Mouse (Mus musculus): ENCODE data around the gene Plcb1. TPM values are rescaled to one million over a fixed set of nuclear protein-coding genes. Genes with fewer than 3 reads are reported as not detected.

Plcb1 gene
- polyA plus RNA-seq, 1 experiment, result 0.11 TPM

DNA sequence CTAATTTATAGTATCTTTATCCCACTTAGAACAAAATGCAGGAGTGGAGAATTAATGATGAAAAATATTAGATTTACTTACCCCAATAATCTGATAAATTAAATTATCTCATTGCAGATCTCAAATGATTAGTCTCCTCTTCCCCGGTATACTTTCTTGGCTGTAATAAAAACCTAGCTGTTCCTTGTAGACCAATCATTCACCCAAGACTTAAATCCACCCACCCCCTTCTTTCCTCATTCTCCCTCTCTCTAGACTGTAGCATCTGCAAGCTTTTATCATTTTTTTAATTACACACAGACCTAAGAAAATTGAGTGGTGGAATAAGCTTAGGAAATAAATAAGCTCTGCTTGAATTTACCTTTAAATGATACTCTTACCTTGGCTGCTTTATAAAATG, 514.6 kb downstream of the Plcb1 start:
- H3K27ac ChIP-seq (ENCODE audit: insufficient read depth, low read depth, low read length), result no peak overlapping the region
- no peaks in the 10 kb centered on the region for H3K4me1 ChIP-seq (ENCODE audit: control insufficient read depth, insufficient read depth, low read length)

GRCm38 (mm10) chr2:135302483-135302882, 516.6 kb downstream of the Plcb1 start:
- no peak overlapping the region for H3K4me3 ChIP-seq (ENCODE audit: insufficient read depth, low read length)
- no peak overlapping the region for H3K27ac ChIP-seq (ENCODE audit: insufficient read depth, low read depth, low read length)
- no peak for TF ChIP-seq CTCF (IDR thresholded peaks at IDR 0.05; ENCODE audit: low read depth, low read length)
- TF ChIP-seq POLR2A (IDR thresholded peaks at IDR 0.05; ENCODE audit: borderline replicate concordance, low read depth, low read length), result no peak
- H3K4me1 ChIP-seq (ENCODE audit: control insufficient read depth, insufficient read depth, low read length), result no peaks in the 10 kb centered on the region

More for the DNA sequence above, 514.6 kb downstream of the Plcb1 start:
- H3K4me3 ChIP-seq (ENCODE audit: insufficient read depth, low read length), result no peak overlapping the region
- TF ChIP-seq POLR2A (IDR thresholded peaks at IDR 0.05; ENCODE audit: borderline replicate concordance, low read depth, low read length) (no peak), CTCF (IDR thresholded peaks at IDR 0.05; ENCODE audit: low read depth, low read length) (no peak)

- H3K27ac ChIP-seq (ENCODE audit: insufficient read depth, low read depth, low read length), result no peak overlapping the region
- H3K4me1 ChIP-seq (ENCODE audit: control insufficient read depth, insufficient read depth, low read length), result no peaks in the 10 kb centered on the region
Measured at GRCm38 (mm10) chr2:135305186-135305585, 519.3 kb downstream of the Plcb1 start.

GRCm38 (mm10) chr2:135305736-135306471, 520.0 kb downstream of the Plcb1 start:
- Histone ChIP-seq H3K4me1 (ENCODE audit: control insufficient read depth, insufficient read depth, low read length) (no peaks in the 10 kb centered on the region), H3K4me3 (ENCODE audit: insufficient read depth, low read length) (no peak overlapping the region), H3K27ac (ENCODE audit: insufficient read depth, low read depth, low read length) (no peak overlapping the region)
- no peak for TF ChIP-seq CTCF (IDR thresholded peaks at IDR 0.05; ENCODE audit: low read depth, low read length)
- no peak for TF ChIP-seq POLR2A (IDR thresholded peaks at IDR 0.05; ENCODE audit: borderline replicate concordance, low read depth, low read length)

More at GRCm38 (mm10) chr2:135305186-135305585, 519.3 kb downstream of the Plcb1 start:
- no peak overlapping the region for H3K4me3 ChIP-seq (ENCODE audit: insufficient read depth, low read length)
- no peak for TF ChIP-seq CTCF (IDR thresholded peaks at IDR 0.05; ENCODE audit: low read depth, low read length)
- no peak for TF ChIP-seq POLR2A (IDR thresholded peaks at IDR 0.05; ENCODE audit: borderline replicate concordance, low read depth, low read length)

DNA sequence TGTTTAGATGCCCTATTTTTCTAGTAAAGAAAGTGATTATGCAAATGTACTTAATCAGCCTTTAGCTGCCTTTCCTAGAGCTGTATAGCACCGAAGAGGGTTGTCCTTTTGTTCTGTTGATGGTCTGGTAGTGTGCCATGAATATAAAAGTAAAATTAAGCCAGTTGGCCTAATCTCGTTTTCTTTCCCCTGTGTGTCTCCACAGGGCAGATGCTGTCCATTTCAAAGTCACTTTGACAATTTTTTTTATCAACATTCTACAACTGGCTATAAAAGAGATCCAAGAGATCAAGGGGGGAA, 520.6 kb downstream of the Plcb1 start:
- TF ChIP-seq CTCF (IDR thresholded peaks at IDR 0.05; ENCODE audit: low read depth, low read length) (no peak), POLR2A (IDR thresholded peaks at IDR 0.05; ENCODE audit: borderline replicate concordance, low read depth, low read length) (no peak)
- H3K27ac ChIP-seq (ENCODE audit: insufficient read depth, low read depth, low read length), result no peak overlapping the region
- no peak overlapping the region for H3K4me3 ChIP-seq (ENCODE audit: insufficient read depth, low read length)
- no peaks in the 10 kb centered on the region for H3K4me1 ChIP-seq (ENCODE audit: control insufficient read depth, insufficient read depth, low read length)

DNA sequence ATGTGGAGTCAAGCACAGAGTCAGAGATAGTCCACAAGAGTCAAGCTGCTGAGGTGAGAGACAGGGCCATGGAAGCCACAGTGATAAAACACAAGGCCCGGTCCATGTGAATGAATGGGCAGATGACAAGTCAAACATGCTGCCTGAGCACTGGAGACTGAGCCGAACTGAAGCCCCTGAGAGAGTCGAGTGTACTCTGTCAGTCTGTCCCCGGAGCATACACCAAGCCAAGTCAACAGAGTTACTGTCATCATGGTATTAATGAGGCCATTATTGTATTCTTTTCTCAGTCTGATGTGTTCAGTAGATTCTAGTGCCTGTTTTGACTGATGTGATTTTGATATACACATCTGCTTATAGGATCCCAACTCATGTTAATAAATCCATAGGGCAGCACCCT, 521.9 kb downstream of the Plcb1 start:
- no peak for TF ChIP-seq POLR2A (IDR thresholded peaks at IDR 0.05; ENCODE audit: borderline replicate concordance, low read depth, low read length)
- TF ChIP-seq CTCF (IDR thresholded peaks at IDR 0.05; ENCODE audit: low read depth, low read length), result no peak
- Histone ChIP-seq H3K4me3 (ENCODE audit: insufficient read depth, low read length) (no peak overlapping the region), H3K27ac (ENCODE audit: insufficient read depth, low read depth, low read length) (no peak overlapping the region), H3K4me1 (ENCODE audit: control insufficient read depth, insufficient read depth, low read length) (no peaks in the 10 kb centered on the region)

DNA sequence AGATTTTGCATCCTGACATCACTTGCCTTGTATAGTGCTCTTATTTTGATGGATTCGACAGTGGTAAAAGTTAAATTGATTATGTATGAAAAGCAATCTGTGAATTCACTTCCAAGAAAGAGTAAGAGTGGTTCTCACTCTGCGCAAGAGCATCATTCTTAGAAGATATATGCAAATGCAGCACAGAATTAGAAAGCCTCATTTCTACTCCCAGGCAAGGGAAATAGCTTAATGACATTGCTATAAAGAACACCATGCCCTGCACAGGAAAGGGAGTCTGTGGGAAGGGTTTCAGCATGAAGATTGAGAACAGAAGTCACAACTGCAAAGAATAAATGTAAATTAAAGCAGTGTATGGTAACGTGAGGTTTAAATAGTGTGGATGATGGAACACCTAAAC, 530.1 kb downstream of the Plcb1 start:
- Histone ChIP-seq H3K4me1 (ENCODE audit: control insufficient read depth, insufficient read depth, low read length) (no peaks in the 10 kb centered on the region), H3K4me3 (ENCODE audit: insufficient read depth, low read length) (no peak overlapping the region), H3K27ac (ENCODE audit: insufficient read depth, low read depth, low read length) (no peak overlapping the region)
- TF ChIP-seq POLR2A (IDR thresholded peaks at IDR 0.05; ENCODE audit: borderline replicate concordance, low read depth, low read length), result no peak
- TF ChIP-seq CTCF (IDR thresholded peaks at IDR 0.05; ENCODE audit: low read depth, low read length), result no peak

GRCm38 (mm10) chr2:135318136-135318535, 532.3 kb downstream of the Plcb1 start:
- no peak for TF ChIP-seq CTCF (IDR thresholded peaks at IDR 0.05; ENCODE audit: low read depth, low read length)
- no peak for TF ChIP-seq POLR2A (IDR thresholded peaks at IDR 0.05; ENCODE audit: borderline replicate concordance, low read depth, low read length)
- Histone ChIP-seq H3K4me1 (ENCODE audit: control insufficient read depth, insufficient read depth, low read length) (no peaks in the 10 kb centered on the region), H3K4me3 (ENCODE audit: insufficient read depth, low read length) (no peak overlapping the region), H3K27ac (ENCODE audit: insufficient read depth, low read depth, low read length) (no peak overlapping the region)

DNA sequence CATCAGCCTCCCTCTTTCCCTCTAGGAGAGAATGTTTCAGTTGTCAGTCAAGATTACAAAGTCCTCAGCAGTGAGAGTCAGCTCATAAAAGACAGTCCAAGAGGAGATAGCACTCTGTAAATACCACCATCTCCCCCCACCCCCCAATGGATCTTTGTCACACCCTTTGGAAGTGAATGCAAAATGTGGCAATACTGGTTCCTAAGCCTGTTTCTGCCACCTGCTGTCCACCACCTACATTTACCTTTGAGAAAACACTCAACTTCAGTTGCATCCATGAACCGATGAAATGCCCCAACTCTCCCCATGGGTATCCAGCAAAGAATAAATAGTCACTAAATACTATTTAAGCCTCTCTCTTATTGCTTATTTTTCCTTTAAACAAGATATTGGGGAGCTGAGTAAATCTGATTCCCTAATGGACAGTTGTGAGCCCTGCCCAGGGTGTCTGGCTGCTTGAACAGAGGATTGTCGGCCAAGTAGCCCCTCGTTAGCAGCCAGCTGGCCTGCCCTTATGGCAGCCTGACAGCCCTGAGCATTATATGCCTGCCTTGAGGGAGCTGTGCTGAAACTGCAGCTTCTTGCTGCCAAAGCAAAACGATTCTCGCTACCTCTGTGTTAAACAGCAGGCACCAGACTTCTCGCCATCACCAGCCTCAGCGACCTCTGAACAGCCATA, 537.5 kb downstream of the Plcb1 start:
- H3K4me1 ChIP-seq (ENCODE audit: control insufficient read depth, insufficient read depth, low read length), result no peaks in the 10 kb centered on the region
- no peak overlapping the region for H3K27ac ChIP-seq (ENCODE audit: insufficient read depth, low read depth, low read length)
- H3K4me3 ChIP-seq (ENCODE audit: insufficient read depth, low read length), result no peak overlapping the region
- TF ChIP-seq POLR2A (IDR thresholded peaks at IDR 0.05; ENCODE audit: borderline replicate concordance, low read depth, low read length) (no peak), CTCF (IDR thresholded peaks at IDR 0.05; ENCODE audit: low read depth, low read length) (no peak)

- no peaks in the 10 kb centered on the region for H3K4me1 ChIP-seq (ENCODE audit: control insufficient read depth, insufficient read depth, low read length)
- H3K27ac ChIP-seq (ENCODE audit: insufficient read depth, low read depth, low read length), result no peak overlapping the region
- H3K4me3 ChIP-seq (ENCODE audit: insufficient read depth, low read length), result no peak overlapping the region
- TF ChIP-seq POLR2A (IDR thresholded peaks at IDR 0.05; ENCODE audit: borderline replicate concordance, low read depth, low read length) (no peak), CTCF (IDR thresholded peaks at IDR 0.05; ENCODE audit: low read depth, low read length) (no peak)
Measured at GRCm38 (mm10) chr2:135323955-135324302, 538.1 kb downstream of the Plcb1 start.
